Mouse (Mus musculus): ENCODE results near the gene 9130230L23Rik.

DNA sequence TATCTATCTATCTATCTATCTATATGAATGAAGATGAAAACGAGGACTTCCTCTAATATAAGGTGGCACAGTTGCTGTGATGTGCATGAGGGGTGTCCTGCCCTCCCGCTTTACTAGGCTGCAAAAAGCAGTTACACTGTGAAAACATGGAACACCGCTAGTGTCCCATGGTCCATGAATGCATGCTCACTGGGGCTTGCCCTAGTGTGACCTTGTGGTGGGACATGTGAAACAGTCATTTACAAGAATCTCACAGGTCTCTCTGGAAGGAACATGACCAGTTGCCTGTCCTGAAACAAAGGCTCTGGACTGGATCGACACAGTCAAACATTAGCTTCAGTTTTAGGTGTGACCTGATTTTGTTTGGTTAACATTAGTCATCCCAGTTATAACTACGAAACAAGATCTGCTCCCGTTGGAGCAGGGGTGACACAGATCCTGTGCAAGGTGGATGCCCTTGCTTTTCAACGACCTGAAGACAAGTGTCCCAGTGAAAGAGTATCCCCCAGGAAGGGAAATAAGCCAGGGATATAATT is 36.7 kb upstream of the 9130230L23Rik start:
- TF ChIP-seq CTCF (IDR thresholded peaks at IDR 0.05; ENCODE audit: insufficient read depth, low read depth, low read length) (no peak), POLR2A (IDR thresholded peaks at IDR 0.05; ENCODE audit: insufficient read depth, low read depth, low read length) (no peak)
